Mouse (Mus musculus): ENCODE results near the gene Prss41. TPM values are rescaled to one million over a fixed set of nuclear protein-coding genes. Genes with fewer than 3 reads are reported as not detected.

Gene Prss41
- polyA plus RNA-seq, 1 experiment from 2014 or later, result 0.81 TPM

- no peak for ATAC-seq (ENCODE audit: low FRiP score)
- Histone ChIP-seq H3K4me2 (no peak overlapping the region), H3K36me3 (ENCODE audit: control insufficient read depth, insufficient read depth, low read length) (no peaks in the 10 kb centered on the region; the same call in 1 of the 2 replicates), H3K4me1 (ENCODE audit: control insufficient read depth, insufficient read depth, low read length) (peaks cover 12% of the 10 kb centered on the region), H3K27me3 (ENCODE audit: control insufficient read depth, insufficient read depth, low read length) (no peaks in the 10 kb centered on the region; the same call in 1 of the 2 replicates), H3K4me3 (ENCODE audit: low read depth, low read length) (no peak overlapping the region), H3K27ac (ENCODE audit: low read depth, low read length) (no peak overlapping the region), H3K9ac (ENCODE audit: low read length) (no peak overlapping the region), H3K9me3 (ENCODE audit: control insufficient read depth, low read length) (no peaks in the 10 kb centered on the region)
- DNase-seq (ENCODE audit: low spot score, missing footprints), result no peak
- WGBS, result 97% methylated on average over 1 of the region's 1 CpGs
These were observed 12.8 kb downstream of the Prss41 start for GRCm38 (mm10) chr17:23831201-23831600.

GRCm38 (mm10) chr17:23829064-23829619, 14.8 kb downstream of the Prss41 start, which contains the start of gene Elob:
TSS of gene Elob (minus strand) at chr17:23829136.
- no peaks in the 10 kb centered on the region for H3K9me3 ChIP-seq (ENCODE audit: control insufficient read depth, low read length)
- WGBS, result under 1% methylated on average over 29 of the region's 42 CpGs
- peak within 1 kb of the TSS; percentile 90 for H3K9ac ChIP-seq (ENCODE audit: low read length)
- peak within 1 kb of the TSS; percentile 77 for H3K27ac ChIP-seq (ENCODE audit: low read depth, low read length)
- peaks cover 15% of the 10 kb centered on the region for H3K36me3 ChIP-seq (ENCODE audit: control insufficient read depth, insufficient read depth, low read length)
- peaks cover 9% of the 10 kb centered on the region for H3K4me1 ChIP-seq (ENCODE audit: control insufficient read depth, insufficient read depth, low read length)
- peak within 1 kb of the TSS; percentile 56 for H3K4me2 ChIP-seq
- no peaks in the 10 kb centered on the region; the same call in 1 of the 2 replicates for H3K27me3 ChIP-seq (ENCODE audit: control insufficient read depth, insufficient read depth, low read length)
- ATAC-seq (ENCODE audit: low FRiP score) (peak; percentile 96), DNase-seq (ENCODE audit: low spot score, missing footprints) (peak; percentile 98)
- peak within 1 kb of the TSS; percentile 81 for H3K4me3 ChIP-seq (ENCODE audit: low read depth, low read length)

GRCm38 (mm10) chr17:23828271-23829001, 15.5 kb downstream of the Prss41 start:
- Histone ChIP-seq H3K4me3 (ENCODE audit: low read depth, low read length) (peak overlapping the region; percentile 81), H3K4me1 (ENCODE audit: control insufficient read depth, insufficient read depth, low read length) (peaks cover 9% of the 10 kb centered on the region), H3K9me3 (ENCODE audit: control insufficient read depth, low read length) (no peaks in the 10 kb centered on the region), H3K27ac (ENCODE audit: low read depth, low read length) (peak overlapping the region; percentile 77), H3K4me2 (peak overlapping the region; percentile 56), H3K27me3 (ENCODE audit: control insufficient read depth, insufficient read depth, low read length) (no peaks in the 10 kb centered on the region; the same call in 1 of the 2 replicates), H3K9ac (ENCODE audit: low read length) (peak overlapping the region; percentile 90), H3K36me3 (ENCODE audit: control insufficient read depth, insufficient read depth, low read length) (peaks cover 21% of the 10 kb centered on the region)
- under 1% methylated on average over 47 of the region's 47 CpGs for WGBS
- ATAC-seq (ENCODE audit: low FRiP score), result peak; percentile 86
- peak; percentile 94 for DNase-seq (ENCODE audit: low spot score, missing footprints)

- DNase-seq (ENCODE audit: low spot score, missing footprints) (no peak), ATAC-seq (ENCODE audit: low FRiP score) (no peak)
- Histone ChIP-seq H3K27ac (ENCODE audit: low read depth, low read length) (no peak overlapping the region), H3K27me3 (ENCODE audit: control insufficient read depth, insufficient read depth, low read length) (no peaks in the 10 kb centered on the region), H3K36me3 (ENCODE audit: control insufficient read depth, insufficient read depth, low read length) (peaks cover 41% of the 10 kb centered on the region), H3K4me1 (ENCODE audit: control insufficient read depth, insufficient read depth, low read length) (peaks cover 9% of the 10 kb centered on the region), H3K9me3 (ENCODE audit: control insufficient read depth, low read length) (no peaks in the 10 kb centered on the region), H3K4me2 (no peak overlapping the region), H3K4me3 (ENCODE audit: low read depth, low read length) (no peak overlapping the region), H3K9ac (ENCODE audit: low read length) (no peak overlapping the region)
- WGBS, result 94% methylated on average over 4 of the region's 4 CpGs
These were observed 18.4 kb downstream of the Prss41 start for GRCm38 (mm10) chr17:23825591-23825990.

GRCm38 (mm10) chr17:23823614-23824013, 20.4 kb downstream of the Prss41 start:
- Histone ChIP-seq H3K4me1 (ENCODE audit: control insufficient read depth, insufficient read depth, low read length) (peaks cover 7% of the 10 kb centered on the region), H3K9me3 (ENCODE audit: control insufficient read depth, low read length) (peaks cover 1% of the 10 kb centered on the region; the same call in 1 of the 2 replicates), H3K9ac (ENCODE audit: low read length) (no peak overlapping the region), H3K4me3 (ENCODE audit: low read depth, low read length) (no peak overlapping the region), H3K36me3 (ENCODE audit: control insufficient read depth, insufficient read depth, low read length) (peaks cover 60% of the 10 kb centered on the region), H3K27me3 (ENCODE audit: control insufficient read depth, insufficient read depth, low read length) (no peaks in the 10 kb centered on the region), H3K4me2 (no peak overlapping the region), H3K27ac (ENCODE audit: low read depth, low read length) (no peak overlapping the region)
- ATAC-seq (ENCODE audit: low FRiP score), result peak; percentile 34; the same call in 1 of the 2 replicates
- no peak for DNase-seq (ENCODE audit: low spot score, missing footprints)
- 93% methylated on average over 12 of the region's 12 CpGs for WGBS

- H3K4me1 ChIP-seq (ENCODE audit: control insufficient read depth, insufficient read depth, low read length), result peaks cover 7% of the 10 kb centered on the region
- no peak overlapping the region for H3K27ac ChIP-seq (ENCODE audit: low read depth, low read length)
- H3K9me3 ChIP-seq (ENCODE audit: control insufficient read depth, low read length), result peaks cover 7% of the 10 kb centered on the region; the same call in 1 of the 2 replicates
- no peak overlapping the region for H3K4me3 ChIP-seq (ENCODE audit: low read depth, low read length)
- H3K9ac ChIP-seq (ENCODE audit: low read length), result no peak overlapping the region
- WGBS, result 85% methylated on average over 16 of the region's 16 CpGs
- ATAC-seq (ENCODE audit: low FRiP score) (no peak), DNase-seq (ENCODE audit: low spot score, missing footprints) (no peak)
- H3K27me3 ChIP-seq (ENCODE audit: control insufficient read depth, insufficient read depth, low read length), result no peaks in the 10 kb centered on the region
- H3K36me3 ChIP-seq (ENCODE audit: control insufficient read depth, insufficient read depth, low read length), result peaks cover 66% of the 10 kb centered on the region
- H3K4me2 ChIP-seq, result no peak overlapping the region
These were observed 21.0 kb downstream of the Prss41 start for GRCm38 (mm10) chr17:23823018-23823417.

- Histone ChIP-seq H3K4me3 (ENCODE audit: low read depth, low read length) (no peak overlapping the region), H3K27me3 (ENCODE audit: control insufficient read depth, insufficient read depth, low read length) (no peaks in the 10 kb centered on the region), H3K9ac (ENCODE audit: low read length) (no peak overlapping the region), H3K27ac (ENCODE audit: low read depth, low read length) (no peak overlapping the region), H3K36me3 (ENCODE audit: control insufficient read depth, insufficient read depth, low read length) (peaks cover 76% of the 10 kb centered on the region), H3K4me1 (ENCODE audit: control insufficient read depth, insufficient read depth, low read length) (no peaks in the 10 kb centered on the region), H3K9me3 (ENCODE audit: control insufficient read depth, low read length) (peaks cover 12% of the 10 kb centered on the region), H3K4me2 (no peak overlapping the region)
- no peak for DNase-seq (ENCODE audit: low spot score, missing footprints)
- WGBS, result 82% methylated on average over 6 of the region's 6 CpGs
- ATAC-seq (ENCODE audit: low FRiP score), result no peak
These were observed 21.9 kb downstream of the Prss41 start for GRCm38 (mm10) chr17:23822094-23822493.

GRCm38 (mm10) chr17:23820731-23821130, 23.2 kb downstream of the Prss41 start:
- 98% methylated on average over 5 of the region's 5 CpGs for WGBS
- H3K4me2 ChIP-seq, result no peak overlapping the region
- H3K9me3 ChIP-seq (ENCODE audit: control insufficient read depth, low read length), result peaks cover 12% of the 10 kb centered on the region
- ATAC-seq (ENCODE audit: low FRiP score), result no peak
- no peak overlapping the region for H3K9ac ChIP-seq (ENCODE audit: low read length)
- H3K27me3 ChIP-seq (ENCODE audit: control insufficient read depth, insufficient read depth, low read length), result no peaks in the 10 kb centered on the region
- H3K36me3 ChIP-seq (ENCODE audit: control insufficient read depth, insufficient read depth, low read length), result peaks cover 85% of the 10 kb centered on the region
- no peak for DNase-seq (ENCODE audit: low spot score, missing footprints)
- no peak overlapping the region for H3K4me3 ChIP-seq (ENCODE audit: low read depth, low read length)
- no peaks in the 10 kb centered on the region for H3K4me1 ChIP-seq (ENCODE audit: control insufficient read depth, insufficient read depth, low read length)
- no peak overlapping the region for H3K27ac ChIP-seq (ENCODE audit: low read depth, low read length)

- H3K9me3 ChIP-seq (ENCODE audit: control insufficient read depth, low read length), result peaks cover 14% of the 10 kb centered on the region
These were observed 24.7 kb downstream of the Prss41 start for GRCm38 (mm10) chr17:23819235-23819634.

More at GRCm38 (mm10) chr17:23819235-23819634, 24.7 kb downstream of the Prss41 start:
- DNase-seq (ENCODE audit: low spot score, missing footprints) (no peak), ATAC-seq (ENCODE audit: low FRiP score) (no peak)
- H3K4me2 ChIP-seq, result no peak overlapping the region
- no peak overlapping the region for H3K27ac ChIP-seq (ENCODE audit: low read depth, low read length)
- no peaks in the 10 kb centered on the region for H3K4me1 ChIP-seq (ENCODE audit: control insufficient read depth, insufficient read depth, low read length)
- H3K9ac ChIP-seq (ENCODE audit: low read length), result no peak overlapping the region
- no peak overlapping the region for H3K4me3 ChIP-seq (ENCODE audit: low read depth, low read length)
- 96% methylated on average over 25 of the region's 25 CpGs for WGBS
- no peaks in the 10 kb centered on the region for H3K27me3 ChIP-seq (ENCODE audit: control insufficient read depth, insufficient read depth, low read length)
- peaks cover 88% of the 10 kb centered on the region for H3K36me3 ChIP-seq (ENCODE audit: control insufficient read depth, insufficient read depth, low read length)

Measured in midbrain, embryonic 11.5 days (tissue).